Mouse (Mus musculus) MEL (cell line): ENCODE data around the gene Pstk. TPM values are rescaled to one million over a fixed set of nuclear protein-coding genes. Genes with fewer than 3 reads are reported as not detected.
A peak's percentile ranks its signal among the peaks of the same experiment; 100 is the strongest.

Experiments
- DNase-seq: peaks from one replicate; pipeline ENCODE4 v3.0.0; 2011; ENCODE audit warnings: low read depth, low spot score
- H3K27ac ChIP-seq: 2 replicates; pipeline ENCODE4 v1.5.1; 2012; ENCODE audit warnings: low read depth, mild to moderate bottlenecking, control low read depth, low read length, moderate library complexity; ENCODE audit not compliant: control insufficient read depth
- H3K27me3 ChIP-seq, 2 experiments: fragments of 150-350 bp in 1 of 2; sonication (generic) in 1 of 2; 2 replicates each; pipeline ENCODE4 v1.6.1; 2012; ENCODE audit warnings: low read length in 2 of 2, mild to moderate bottlenecking in 2 of 2, improper control_type of control experiment in 1 of 2, moderate library complexity in 1 of 2; ENCODE audit not compliant: insufficient read depth in 2 of 2, control insufficient read depth in 1 of 2
- H3K36me3 ChIP-seq, 2 experiments: 2 replicates each; pipeline ENCODE4 v1.6.1; 2012 to 2014; ENCODE audit warnings: low read length in 2 of 2, improper control_type of control experiment in 1 of 2, inconsistent platforms in 1 of 2, mild to moderate bottlenecking in 1 of 2; ENCODE audit not compliant: insufficient read depth in 2 of 2, control insufficient read depth in 1 of 2
- H3K4me1 ChIP-seq, 2 experiments: fragments of 150-350 bp in 1 of 2; sonication (generic) in 1 of 2; 2 replicates each; pipeline ENCODE4 v1.6.1; 2012; ENCODE audit warnings: low read length in 2 of 2, improper control_type of control experiment in 1 of 2, mild to moderate bottlenecking in 1 of 2; ENCODE audit not compliant: insufficient read depth in 2 of 2, control insufficient read depth in 1 of 2
- H3K4me3 ChIP-seq, 2 experiments: fragments of 150-350 bp in 1 of 2; sonication (generic) in 1 of 2; 2 replicates each; pipeline ENCODE4 v1.5.1; 2012; ENCODE audit warnings: low read depth in 2 of 2, low read length in 2 of 2, mild to moderate bottlenecking in 2 of 2, moderate library complexity in 2 of 2, control low read depth in 1 of 2, improper control_type of control experiment in 1 of 2; ENCODE audit not compliant: control insufficient read depth in 1 of 2, insufficient read depth in 1 of 2
- H3K79me2 ChIP-seq: 2 replicates; pipeline ENCODE4 v1.6.1; 2012; ENCODE audit warnings: mild to moderate bottlenecking, low read length, moderate library complexity; ENCODE audit not compliant: control insufficient read depth, poor library complexity, insufficient read depth
- H3K9ac ChIP-seq: 2 replicates; pipeline ENCODE4 v1.6.1; 2012; ENCODE audit warnings: low read depth, mild to moderate bottlenecking, control low read depth, low read length, moderate library complexity; ENCODE audit not compliant: control insufficient read depth, poor library complexity, severe bottlenecking
- H3K9me3 ChIP-seq: fragments of 150-350 bp; sonication (generic); replicated peaks from 2 replicates; pipeline ENCODE4 v1.6.1; 2012; ENCODE audit warnings: mild to moderate bottlenecking, low read length, improper control_type of control experiment, moderate library complexity; ENCODE audit not compliant: insufficient read depth
- BHLHE40 ChIP-seq: IDR thresholded peaks from 2 replicates; pipeline ENCODE4 v1.6.1; 2012; ENCODE audit warnings: low read depth, mild to moderate bottlenecking, inconsistent platforms, low read length, improper control_type of control experiment, borderline replicate concordance
- CHD1 ChIP-seq: IDR thresholded peaks from 2 replicates; pipeline ENCODE4 v1.6.1; 2012; ENCODE audit warnings: low read depth, mild to moderate bottlenecking, inconsistent platforms, low read length, improper control_type of control experiment
- CTCF ChIP-seq, 3 experiments: IDR thresholded peaks in 2 of 3; conservative IDR thresholded peaks in 1 of 3; 2 replicates each; pipeline ENCODE4 v1.5.1; 2011 to 2012; ENCODE audit warnings: low read length in 3 of 3, low read depth in 2 of 3, mild to moderate bottlenecking in 2 of 3, improper control_type of control experiment in 1 of 3, inconsistent platforms in 1 of 3, mixed read lengths in 1 of 3, moderate library complexity in 1 of 3; ENCODE audit not compliant: control insufficient read depth in 1 of 3, insufficient read depth in 1 of 3, poor library complexity in 1 of 3, severe bottlenecking in 1 of 3
- E2F4 ChIP-seq: IDR thresholded peaks from 2 replicates; pipeline ENCODE4 v1.6.1; 2011; ENCODE audit warnings: low read depth, low read length, improper control_type of control experiment, borderline replicate concordance
- ELF1 ChIP-seq: IDR thresholded peaks from 2 replicates; pipeline ENCODE4 v1.6.1; 2014; ENCODE audit warnings: low read depth, mild to moderate bottlenecking, inconsistent platforms, low read length, improper control_type of control experiment, moderate library complexity
- EP300 ChIP-seq, 2 experiments: IDR thresholded peaks; 2 replicates each; pipeline ENCODE4 v1.6.1; 2011; ENCODE audit warnings: improper control_type of control experiment in 2 of 2, low read length in 2 of 2, low read depth in 1 of 2, mild to moderate bottlenecking in 1 of 2
- GABPA ChIP-seq: IDR thresholded peaks from 2 replicates; pipeline ENCODE4 v1.6.1; 2012; ENCODE audit warnings: low read depth, mild to moderate bottlenecking, inconsistent platforms, low read length, improper control_type of control experiment, moderate library complexity
- GATA1 ChIP-seq: IDR thresholded peaks from 2 replicates; pipeline ENCODE4 v1.6.1; 2011; ENCODE audit warnings: low read depth, low read length, improper control_type of control experiment
- HCFC1 ChIP-seq: IDR thresholded peaks from 2 replicates; pipeline ENCODE4 v1.6.1; 2012; ENCODE audit warnings: low read depth, mild to moderate bottlenecking, inconsistent platforms, low read length, improper control_type of control experiment, moderate library complexity
- JUND ChIP-seq: IDR thresholded peaks from 2 replicates; pipeline ENCODE4 v1.6.1; 2011; ENCODE audit warnings: low read depth, mild to moderate bottlenecking, improper control_type of control experiment, low read length
- KAT2A ChIP-seq: conservative IDR thresholded peaks from 2 replicates; pipeline ENCODE4 v1.6.1; 2012; ENCODE audit warnings: low read depth, low read length, improper control_type of control experiment, inconsistent platforms
- MAFK ChIP-seq: IDR thresholded peaks from 2 replicates; pipeline ENCODE4 v1.6.1; 2011; ENCODE audit warnings: low read depth, mild to moderate bottlenecking, low read length, improper control_type of control experiment, borderline replicate concordance
- MAX ChIP-seq: IDR thresholded peaks from 2 replicates; pipeline ENCODE4 v1.6.1; 2011; ENCODE audit warnings: low read length, improper control_type of control experiment
- MAZ ChIP-seq: IDR thresholded peaks from 2 replicates; pipeline ENCODE4 v1.6.1; 2012; ENCODE audit warnings: low read depth, mild to moderate bottlenecking, inconsistent platforms, low read length, improper control_type of control experiment
- MXI1 ChIP-seq: IDR thresholded peaks from 2 replicates; pipeline ENCODE4 v1.6.1; 2011; ENCODE audit warnings: mild to moderate bottlenecking, low read depth, low read length, improper control_type of control experiment
- MYB ChIP-seq: IDR thresholded peaks from 2 replicates; pipeline ENCODE4 v1.6.1; 2011; ENCODE audit warnings: mild to moderate bottlenecking, low read depth, low read length, improper control_type of control experiment
- MYC ChIP-seq: IDR thresholded peaks from 2 replicates; pipeline ENCODE4 v1.6.1; 2011; ENCODE audit warnings: low read depth, mild to moderate bottlenecking, low read length, improper control_type of control experiment, moderate library complexity
- NELFE ChIP-seq: IDR thresholded peaks from 2 replicates; pipeline ENCODE4 v1.6.1; 2011; ENCODE audit warnings: low read depth, low read length, improper control_type of control experiment
- NRF1 ChIP-seq: IDR thresholded peaks from 2 replicates; pipeline ENCODE4 v1.6.1; 2014; ENCODE audit warnings: low read depth, mild to moderate bottlenecking, inconsistent platforms, low read length, improper control_type of control experiment, moderate library complexity; ENCODE audit not compliant: poor library complexity, insufficient read depth, severe bottlenecking
- POLR2A ChIP-seq, 2 experiments: IDR thresholded peaks; 2 replicates each; pipeline ENCODE4 v1.6.1; 2011 to 2012; ENCODE audit warnings: low read length in 2 of 2, mild to moderate bottlenecking in 2 of 2, control low read depth in 1 of 2, improper control_type of control experiment in 1 of 2, low read depth in 1 of 2, moderate library complexity in 1 of 2; ENCODE audit not compliant: control insufficient read depth in 1 of 2, insufficient read depth in 1 of 2, poor library complexity in 1 of 2
- POLR2AphosphoS2 ChIP-seq: IDR thresholded peaks from 2 replicates; pipeline ENCODE4 v1.6.1; 2011; ENCODE audit warnings: low read length, improper control_type of control experiment
- POLR2AphosphoS5 ChIP-seq: IDR thresholded peaks from 2 replicates; pipeline ENCODE4 v1.6.1; 2012; ENCODE audit warnings: low read depth, borderline replicate concordance, mild to moderate bottlenecking, inconsistent platforms, low read length, moderate library complexity, mixed read lengths
- RAD21 ChIP-seq: IDR thresholded peaks from 2 replicates; pipeline ENCODE4 v1.6.1; 2011; ENCODE audit warnings: mild to moderate bottlenecking, low read depth, low read length, improper control_type of control experiment
- RCOR1 ChIP-seq: IDR thresholded peaks from 2 replicates; pipeline ENCODE4 v1.6.1; 2012; ENCODE audit warnings: low read depth, mild to moderate bottlenecking, inconsistent platforms, low read length, improper control_type of control experiment
- SIN3A ChIP-seq: IDR thresholded peaks from 2 replicates; pipeline ENCODE4 v1.6.1; 2012; ENCODE audit warnings: low read length, improper control_type of control experiment, inconsistent platforms
- TAL1 ChIP-seq: IDR thresholded peaks from 2 replicates; pipeline ENCODE4 v1.6.1; 2012; ENCODE audit warnings: mild to moderate bottlenecking, inconsistent platforms, low read length, moderate library complexity, mixed read lengths
- TBP ChIP-seq: IDR thresholded peaks from 2 replicates; pipeline ENCODE4 v1.8.0; 2011; ENCODE audit warnings: low read depth, low read length, improper control_type of control experiment
- TCF12 ChIP-seq: IDR thresholded peaks from 2 replicates; pipeline ENCODE4 v1.6.1; 2014; ENCODE audit warnings: low read depth, mild to moderate bottlenecking, inconsistent platforms, low read length, improper control_type of control experiment, moderate library complexity
- UBTF ChIP-seq: IDR thresholded peaks from 2 replicates; pipeline ENCODE4 v1.6.1; 2012; ENCODE audit warnings: low read depth, mild to moderate bottlenecking, inconsistent platforms, low read length, improper control_type of control experiment, moderate library complexity, borderline replicate concordance; ENCODE audit not compliant: insufficient read depth
- USF1 ChIP-seq: IDR thresholded peaks from 2 replicates; pipeline ENCODE4 v1.6.1; 2014; ENCODE audit warnings: low read depth, mild to moderate bottlenecking, inconsistent platforms, low read length, improper control_type of control experiment, moderate library complexity
- USF2 ChIP-seq, 2 experiments: IDR thresholded peaks; 2 replicates each; pipeline ENCODE4 v1.6.1; 2011 to 2012; ENCODE audit warnings: improper control_type of control experiment in 2 of 2, low read length in 2 of 2, borderline replicate concordance in 1 of 2, inconsistent platforms in 1 of 2, low read depth in 1 of 2, mild to moderate bottlenecking in 1 of 2; ENCODE audit not compliant: insufficient read depth in 1 of 2
- ZC3H11A ChIP-seq: IDR thresholded peaks from 2 replicates; pipeline ENCODE4 v1.6.1; 2012; ENCODE audit warnings: low read depth, mild to moderate bottlenecking, inconsistent platforms, low read length, improper control_type of control experiment
- ZMIZ1 ChIP-seq: IDR thresholded peaks from 2 replicates; pipeline ENCODE4 v1.6.1; 2012; ENCODE audit warnings: low read depth, mild to moderate bottlenecking, inconsistent platforms, low read length, improper control_type of control experiment, moderate library complexity
- ZNF384 ChIP-seq: IDR thresholded peaks from 2 replicates; pipeline ENCODE4 v1.6.1; 2012; ENCODE audit warnings: low read depth, mild to moderate bottlenecking, inconsistent platforms, low read length, improper control_type of control experiment
- polyA plus RNA-seq, 2 experiments: library from polyadenylated mRNA; stranded (reverse) in 1 of 2; unstranded in 1 of 2; fragments of >175 nt in 1 of 2; fragments of >200 nt in 1 of 2; gene quantifications; 2 replicates each; pipeline versions ENCODE4 v1.2.1 to v1.2.4; 2012; ENCODE audit warnings: low replicate concordance in 2 of 2, low read depth in 1 of 2; ENCODE audit not compliant: insufficient read length in 2 of 2, insufficient read depth in 1 of 2, missing spikeins in 1 of 2
- total RNA-seq: library from RNA; depleted of rRNA; stranded (reverse); fragments of 300-350 nt; gene quantifications from 2 replicates; pipeline ENCODE4 v1.2.3, GENCODE M21; 2012; rRNA removed

Pstk gene
- 36.1 and 42.5 TPM in 2 replicates for total RNA-seq
- polyA plus RNA-seq, result 10 to 100 TPM in 1 of 2 experiments, not detected in 1; 57.5 TPM

DNA sequence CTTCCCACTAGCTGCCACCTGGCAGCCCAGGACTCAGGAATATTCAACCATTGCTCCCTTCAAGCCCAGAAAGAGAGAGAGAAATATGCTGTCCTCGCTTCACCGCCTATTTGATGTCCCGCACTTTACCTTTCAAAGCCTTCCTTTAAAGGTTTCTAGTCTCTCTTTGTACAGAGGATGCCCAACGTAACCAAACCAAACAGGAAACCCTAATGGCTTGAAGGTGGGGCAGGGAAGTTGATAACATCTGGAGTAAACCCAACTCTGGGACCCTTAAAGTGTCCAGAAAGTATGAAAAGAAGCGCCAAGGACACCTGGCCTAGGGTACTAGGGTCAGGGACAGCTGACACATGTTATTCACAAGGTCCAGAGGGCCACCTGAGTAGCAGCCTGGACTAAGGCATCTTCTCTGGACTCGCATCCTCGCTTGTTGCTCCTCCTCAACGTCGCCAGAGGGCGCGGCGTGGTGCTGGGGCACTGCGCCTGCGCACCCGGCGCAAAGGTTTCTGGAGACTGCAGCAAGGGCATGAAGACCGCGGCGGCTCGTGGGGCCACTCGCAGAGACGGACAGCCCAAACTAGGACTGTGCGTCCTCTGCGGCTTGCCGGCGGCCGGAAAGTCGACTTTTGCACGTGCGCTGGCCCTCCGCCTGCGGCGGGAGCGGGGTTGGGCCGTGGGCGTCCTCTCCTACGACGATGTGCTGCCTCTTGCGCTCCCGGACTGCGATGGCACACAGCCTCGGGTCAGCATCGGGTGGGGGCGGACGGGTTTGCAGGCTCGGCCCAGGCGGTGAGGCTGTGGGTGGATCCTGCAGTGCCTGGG is at the start of gene Pstk:
Gene Pstk, plus strand, starts transcription at position 494 of the 822 bp plus-strand sequence.
- peaks cover 1% of the 10 kb centered on the region; the same call in 1 of the 2 replicates for H3K79me2 ChIP-seq
- peak; percentile 70 for TF ChIP-seq POLR2AphosphoS2
- TF ChIP-seq TAL1, result no peak
- TF ChIP-seq GATA1, result peak; percentile 36; the same call in 1 of the 2 replicates
- peak; percentile 93 for TF ChIP-seq NELFE
- TF ChIP-seq JUND, result no peak
- TF ChIP-seq BHLHE40, result no peak; the same call in 1 of the 2 replicates
- peak; percentile 21; the same call in 1 of the 2 replicates for TF ChIP-seq TCF12
- no peak for TF ChIP-seq USF1
- no peak for TF ChIP-seq RCOR1
- TF ChIP-seq UBTF, result no peak
- peak; percentile 53 for TF ChIP-seq MXI1
- no peak for TF ChIP-seq ZNF384
- TF ChIP-seq MYC, result peak; percentile 42; the same call in 1 of the 2 replicates
- TF ChIP-seq ZMIZ1, result peak; percentile 62; the same call in 1 of the 2 replicates
- TF ChIP-seq NRF1, result peak; percentile 96
- peak; percentile 77 for TF ChIP-seq HCFC1
- TF ChIP-seq CHD1, result no peak
- TF ChIP-seq USF2 (IDR thresholded peaks at IDR 0.05; ENCODE audit: borderline replicate concordance in 1 of 2, insufficient read depth in 1 of 2, low read depth in 1 of 2, low read length in 2 of 2), result no peak
- no peak for TF ChIP-seq POLR2AphosphoS5
- no peak for TF ChIP-seq GABPA
- TF ChIP-seq ELF1, result no peak
- no peak for TF ChIP-seq MAFK
- no peak for TF ChIP-seq MYB
- no peak for TF ChIP-seq MAZ
- TF ChIP-seq TBP, result no peak
- TF ChIP-seq SIN3A, result no peak; the same call in none of the 2 replicates
- peak; percentile 46; the same call in 1 of the 2 replicates for TF ChIP-seq MAX
- TF ChIP-seq ZC3H11A, result no peak
- no peak for TF ChIP-seq E2F4
- TF ChIP-seq POLR2A (IDR thresholded peaks at IDR 0.05; ENCODE audit: control insufficient read depth in 1 of 2, insufficient read depth in 1 of 2, low read depth in 1 of 2, low read length in 2 of 2, poor library complexity in 1 of 2), result peak; percentile 77 to 96
- TF ChIP-seq RAD21, result no peak; the same call in 1 of the 2 replicates
- TF ChIP-seq KAT2A, result no peak
- peak; percentile 69 to 86 (median 80) for TF ChIP-seq CTCF (IDR thresholded peaks at IDR 0.05 in 2 of 3, conservative IDR thresholded peaks at IDR 0.05 in 1 of 3; ENCODE audit: control insufficient read depth in 1 of 3, insufficient read depth in 1 of 3, low read depth in 2 of 3, low read length in 3 of 3, poor library complexity in 1 of 3, severe bottlenecking in 1 of 3)
- TF ChIP-seq EP300 (IDR thresholded peaks at IDR 0.05; ENCODE audit: low read depth in 1 of 2, low read length in 2 of 2), result no peak

More for the DNA sequence above, at the start of gene Pstk:
- H3K4me3 ChIP-seq, result peak within 1 kb of the TSS; percentile 81 to 87
- H3K9me3 ChIP-seq, result no peaks in the 10 kb centered on the region
- peaks cover 0 to 15% of the 10 kb centered on the region in 2 experiments; a peak in 2 of 4 replicates for H3K36me3 ChIP-seq
- H3K27me3 ChIP-seq, result no peaks in the 10 kb centered on the region
- H3K4me1 ChIP-seq, result peaks cover 2 to 16% of the 10 kb centered on the region in 2 experiments; a peak in 3 of 4 replicates
- peak; percentile 94 for DNase-seq
- peak within 1 kb of the TSS; percentile 71 for H3K27ac ChIP-seq
- H3K9ac ChIP-seq, result peak within 1 kb of the TSS; percentile 88
